Mouse (Mus musculus): ENCODE results near the gene Ksr2. TPM values are rescaled to one million over a fixed set of nuclear protein-coding genes. Genes with fewer than 3 reads are reported as not detected.

Gene Ksr2
- total and polyA plus RNA-seq, 2 experiments from 2014 or later: 6.3 to 12.6 TPM

- Histone ChIP-seq H3K9me3 (ENCODE audit: low read length) (no peaks in the 10 kb centered on the region), H3K4me3 (ENCODE audit: low read length) (no peak overlapping the region), H3K4me2 (ENCODE audit: low read depth, low read length) (no peak overlapping the region), H3K9ac (replicated peaks; ENCODE audit: low read length) (no peak overlapping the region), H3K27ac (no peak overlapping the region), H3K36me3 (ENCODE audit: insufficient read depth, low read length) (no peaks in the 10 kb centered on the region), H3K27me3 (ENCODE audit: insufficient read depth, low read length) (no peaks in the 10 kb centered on the region), H3K4me1 (ENCODE audit: insufficient read depth, low read length) (no peaks in the 10 kb centered on the region)
- 43% methylated on average over 8 of the region's 8 CpGs for WGBS
- no peak for TF ChIP-seq CTCF (IDR thresholded peaks at IDR 0.05; ENCODE audit: low read depth)
- ATAC-seq (no peak), DNase-seq (ENCODE audit: low spot score) (no peak)
Observed at GRCm38 (mm10) chr5:117455546-117455945, 41.7 kb downstream of the Ksr2 start.

- ATAC-seq (no peak), DNase-seq (ENCODE audit: low spot score) (no peak)
- H3K9ac ChIP-seq (replicated peaks; ENCODE audit: low read length): no peak overlapping the region
- H3K4me3 ChIP-seq (ENCODE audit: low read length): no peak overlapping the region
- H3K4me1 ChIP-seq (ENCODE audit: insufficient read depth, low read length): no peaks in the 10 kb centered on the region
- H3K27me3 ChIP-seq (ENCODE audit: insufficient read depth, low read length): no peaks in the 10 kb centered on the region
- no peaks in the 10 kb centered on the region for H3K9me3 ChIP-seq (ENCODE audit: low read length)
- no peak for TF ChIP-seq CTCF (IDR thresholded peaks at IDR 0.05; ENCODE audit: low read depth)
- WGBS: 21% methylated on average over 9 of the region's 9 CpGs
- no peaks in the 10 kb centered on the region for H3K36me3 ChIP-seq (ENCODE audit: insufficient read depth, low read length)
- no peak overlapping the region for H3K27ac ChIP-seq
- H3K4me2 ChIP-seq (ENCODE audit: low read depth, low read length): no peak overlapping the region
Observed at GRCm38 (mm10) chr5:117457121-117457520, 43.3 kb downstream of the Ksr2 start.

GRCm38 (mm10) chr5:117457583-117457982 lies 43.8 kb downstream of the Ksr2 start:
- H3K9ac ChIP-seq (replicated peaks; ENCODE audit: low read length): no peak overlapping the region
- H3K27ac ChIP-seq: no peak overlapping the region
- no peak for DNase-seq (ENCODE audit: low spot score)
- no peaks in the 10 kb centered on the region for H3K27me3 ChIP-seq (ENCODE audit: insufficient read depth, low read length)
- no peak overlapping the region for H3K4me3 ChIP-seq (ENCODE audit: low read length)
- 64% methylated on average over 8 of the region's 8 CpGs for WGBS
- TF ChIP-seq CTCF (IDR thresholded peaks at IDR 0.05; ENCODE audit: low read depth): no peak
- no peak for ATAC-seq
- no peaks in the 10 kb centered on the region for H3K9me3 ChIP-seq (ENCODE audit: low read length)
- H3K4me1 ChIP-seq (ENCODE audit: insufficient read depth, low read length): no peaks in the 10 kb centered on the region
- no peaks in the 10 kb centered on the region for H3K36me3 ChIP-seq (ENCODE audit: insufficient read depth, low read length)
- H3K4me2 ChIP-seq (ENCODE audit: low read depth, low read length): no peak overlapping the region

GRCm38 (mm10) chr5:117458899-117459298 lies 45.1 kb downstream of the Ksr2 start:
- WGBS: 72% methylated on average over 9 of the region's 9 CpGs

GRCm38 (mm10) chr5:117460261-117460660 lies 46.5 kb downstream of the Ksr2 start:
- no peaks in the 10 kb centered on the region for H3K9me3 ChIP-seq (ENCODE audit: low read length)
- WGBS: 95% methylated on average over 14 of the region's 14 CpGs
- no peaks in the 10 kb centered on the region for H3K27me3 ChIP-seq (ENCODE audit: insufficient read depth, low read length)
- no peaks in the 10 kb centered on the region for H3K4me1 ChIP-seq (ENCODE audit: insufficient read depth, low read length)
- DNase-seq (ENCODE audit: low spot score): no peak
- H3K27ac ChIP-seq: no peak overlapping the region
- no peak for TF ChIP-seq CTCF (IDR thresholded peaks at IDR 0.05; ENCODE audit: low read depth)
- no peak overlapping the region for H3K9ac ChIP-seq (replicated peaks; ENCODE audit: low read length)
- ATAC-seq: no peak
- H3K4me2 ChIP-seq (ENCODE audit: low read depth, low read length): no peak overlapping the region
- no peak overlapping the region for H3K4me3 ChIP-seq (ENCODE audit: low read length)
- H3K36me3 ChIP-seq (ENCODE audit: insufficient read depth, low read length): no peaks in the 10 kb centered on the region

More at GRCm38 (mm10) chr5:117458899-117459298, 45.1 kb downstream of the Ksr2 start:
- H3K9ac ChIP-seq (replicated peaks; ENCODE audit: low read length): no peak overlapping the region
- H3K9me3 ChIP-seq (ENCODE audit: low read length): no peaks in the 10 kb centered on the region
- no peak overlapping the region for H3K4me2 ChIP-seq (ENCODE audit: low read depth, low read length)
- no peaks in the 10 kb centered on the region for H3K27me3 ChIP-seq (ENCODE audit: insufficient read depth, low read length)
- no peak for ATAC-seq
- TF ChIP-seq CTCF (IDR thresholded peaks at IDR 0.05; ENCODE audit: low read depth): no peak
- H3K4me1 ChIP-seq (ENCODE audit: insufficient read depth, low read length): no peaks in the 10 kb centered on the region
- no peaks in the 10 kb centered on the region for H3K36me3 ChIP-seq (ENCODE audit: insufficient read depth, low read length)
- H3K27ac ChIP-seq: no peak overlapping the region
- no peak overlapping the region for H3K4me3 ChIP-seq (ENCODE audit: low read length)
- DNase-seq (ENCODE audit: low spot score): no peak

- Histone ChIP-seq H3K9me3 (ENCODE audit: low read length) (no peaks in the 10 kb centered on the region), H3K9ac (replicated peaks; ENCODE audit: low read length) (no peak overlapping the region), H3K4me2 (ENCODE audit: low read depth, low read length) (no peak overlapping the region), H3K27me3 (ENCODE audit: insufficient read depth, low read length) (no peaks in the 10 kb centered on the region), H3K36me3 (ENCODE audit: insufficient read depth, low read length) (no peaks in the 10 kb centered on the region), H3K4me3 (ENCODE audit: low read length) (no peak overlapping the region), H3K27ac (no peak overlapping the region), H3K4me1 (ENCODE audit: insufficient read depth, low read length) (no peaks in the 10 kb centered on the region)
- no peak for TF ChIP-seq CTCF (IDR thresholded peaks at IDR 0.05; ENCODE audit: low read depth)
- no peak for ATAC-seq
- 85% methylated on average over 12 of the region's 12 CpGs for WGBS
- DNase-seq (ENCODE audit: low spot score): no peak
Observed at GRCm38 (mm10) chr5:117467052-117467451, 53.3 kb downstream of the Ksr2 start.

- no peak for TF ChIP-seq CTCF (IDR thresholded peaks at IDR 0.05; ENCODE audit: low read depth)
- DNase-seq (ENCODE audit: low spot score): no peak
- Histone ChIP-seq H3K4me1 (ENCODE audit: insufficient read depth, low read length) (no peaks in the 10 kb centered on the region), H3K27ac (no peak overlapping the region), H3K4me2 (ENCODE audit: low read depth, low read length) (no peak overlapping the region), H3K4me3 (ENCODE audit: low read length) (no peak overlapping the region), H3K27me3 (ENCODE audit: insufficient read depth, low read length) (no peaks in the 10 kb centered on the region), H3K9ac (replicated peaks; ENCODE audit: low read length) (no peak overlapping the region), H3K9me3 (ENCODE audit: low read length) (no peaks in the 10 kb centered on the region), H3K36me3 (ENCODE audit: insufficient read depth, low read length) (no peaks in the 10 kb centered on the region)
- 91% methylated on average over 4 of the region's 4 CpGs for WGBS
- ATAC-seq: no peak
Observed at GRCm38 (mm10) chr5:117468961-117469360, 55.2 kb downstream of the Ksr2 start.

Data from hindbrain, postnatal 0 days (tissue).